Mouse (Mus musculus): ENCODE results near the gene Heatr6. TPM values are rescaled to one million over a fixed set of nuclear protein-coding genes. Genes with fewer than 3 reads are reported as not detected.

The Heatr6 gene
- polyA plus RNA-seq, 1 experiment from 2014 or later = 31.3 TPM

DNA sequence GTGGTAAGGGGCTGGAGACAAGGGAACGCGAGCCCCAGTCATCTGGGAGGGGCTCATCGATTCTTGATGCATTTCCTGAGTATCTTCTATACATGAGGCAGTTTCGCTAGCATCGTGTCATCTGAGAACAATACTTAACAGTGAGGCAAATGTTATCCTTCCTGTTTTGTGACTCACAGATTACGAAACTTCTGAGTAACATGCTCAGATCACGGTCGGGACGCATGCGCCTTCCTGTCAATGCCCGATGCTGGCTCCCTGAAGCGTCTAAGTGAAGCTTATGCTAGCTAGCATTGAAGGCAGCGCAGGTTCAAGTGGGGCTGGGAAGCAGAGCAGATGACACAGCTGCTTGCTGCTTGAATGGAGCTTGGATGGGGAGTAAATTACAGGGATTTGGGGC lies 35.8 kb downstream of the Heatr6 start:
- 75% methylated on average over 13 of the region's 13 CpGs for WGBS
- Histone ChIP-seq H3K4me1 (replicated peaks) (no peaks in the 10 kb centered on the region), H3K27ac (replicated peaks) (no peak overlapping the region), H3K36me3 (no peaks in the 10 kb centered on the region; the same call in 1 of the 2 replicates), H3K9me3 (no peaks in the 10 kb centered on the region), H3K4me3 (no peak overlapping the region), H3K9ac (no peak overlapping the region), H3K27me3 (no peaks in the 10 kb centered on the region), H3K4me2 (no peak overlapping the region)
- no peak for ATAC-seq (ENCODE audit: low FRiP score, low read depth)

DNA sequence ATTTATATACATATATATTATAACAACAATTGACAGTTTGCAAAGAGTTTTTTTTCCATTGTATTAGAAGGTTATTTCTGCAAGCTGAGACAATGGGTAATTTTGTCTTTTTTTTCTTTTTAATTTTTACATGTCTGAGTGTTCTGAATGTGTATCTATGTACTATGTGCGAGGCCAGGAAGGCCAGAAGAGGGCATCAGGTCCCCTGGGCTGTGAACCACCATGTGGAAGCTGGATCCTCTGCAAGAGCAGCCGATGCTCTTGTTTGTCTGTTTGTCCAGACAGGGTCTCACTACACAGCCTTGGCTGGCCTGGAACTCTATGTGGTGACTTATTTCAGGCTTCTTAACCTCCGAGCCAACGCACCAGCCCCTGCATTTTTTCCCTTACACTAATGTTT lies 37.6 kb downstream of the Heatr6 start:
- WGBS = 82% methylated on average over 4 of the region's 4 CpGs
- Histone ChIP-seq H3K9ac (no peak overlapping the region), H3K4me3 (no peak overlapping the region), H3K27ac (replicated peaks) (no peak overlapping the region), H3K36me3 (no peaks in the 10 kb centered on the region; the same call in 1 of the 2 replicates), H3K9me3 (no peaks in the 10 kb centered on the region), H3K4me2 (no peak overlapping the region), H3K4me1 (replicated peaks) (no peaks in the 10 kb centered on the region), H3K27me3 (no peaks in the 10 kb centered on the region)
- ATAC-seq (ENCODE audit: low FRiP score, low read depth) = no peak

GRCm38 (mm10) chr11:83792316-83792914 lies 38.9 kb downstream of the Heatr6 start:
- Histone ChIP-seq H3K27me3 (no peaks in the 10 kb centered on the region), H3K4me2 (no peak overlapping the region), H3K36me3 (no peaks in the 10 kb centered on the region), H3K4me3 (no peak overlapping the region), H3K4me1 (replicated peaks) (no peaks in the 10 kb centered on the region), H3K27ac (replicated peaks) (no peak overlapping the region), H3K9ac (no peak overlapping the region), H3K9me3 (no peaks in the 10 kb centered on the region)
- 83% methylated on average over 12 of the region's 12 CpGs for WGBS
- no peak for ATAC-seq (ENCODE audit: low FRiP score, low read depth)

- Histone ChIP-seq H3K27ac (replicated peaks) (no peak overlapping the region), H3K4me1 (replicated peaks) (no peaks in the 10 kb centered on the region), H3K9ac (no peak overlapping the region), H3K4me3 (no peak overlapping the region), H3K27me3 (no peaks in the 10 kb centered on the region), H3K9me3 (no peaks in the 10 kb centered on the region), H3K36me3 (no peaks in the 10 kb centered on the region), H3K4me2 (no peak overlapping the region)
- ATAC-seq (ENCODE audit: low FRiP score, low read depth) = no peak
- WGBS = 83% methylated on average over 14 of the region's 14 CpGs
Observed at GRCm38 (mm10) chr11:83793264-83793663, 39.8 kb downstream of the Heatr6 start.

- H3K27me3 ChIP-seq = no peaks in the 10 kb centered on the region
- WGBS = 71% methylated on average over 6 of the region's 6 CpGs
- H3K9ac ChIP-seq = no peak overlapping the region
- no peaks in the 10 kb centered on the region for H3K4me1 ChIP-seq (replicated peaks)
- H3K27ac ChIP-seq (replicated peaks) = no peak overlapping the region
- H3K9me3 ChIP-seq = no peaks in the 10 kb centered on the region
- no peak overlapping the region for H3K4me2 ChIP-seq
- no peak overlapping the region for H3K4me3 ChIP-seq
- H3K36me3 ChIP-seq = no peaks in the 10 kb centered on the region
- no peak for ATAC-seq (ENCODE audit: low FRiP score, low read depth)
Observed at GRCm38 (mm10) chr11:83796112-83796511, 42.6 kb downstream of the Heatr6 start.

DNA sequence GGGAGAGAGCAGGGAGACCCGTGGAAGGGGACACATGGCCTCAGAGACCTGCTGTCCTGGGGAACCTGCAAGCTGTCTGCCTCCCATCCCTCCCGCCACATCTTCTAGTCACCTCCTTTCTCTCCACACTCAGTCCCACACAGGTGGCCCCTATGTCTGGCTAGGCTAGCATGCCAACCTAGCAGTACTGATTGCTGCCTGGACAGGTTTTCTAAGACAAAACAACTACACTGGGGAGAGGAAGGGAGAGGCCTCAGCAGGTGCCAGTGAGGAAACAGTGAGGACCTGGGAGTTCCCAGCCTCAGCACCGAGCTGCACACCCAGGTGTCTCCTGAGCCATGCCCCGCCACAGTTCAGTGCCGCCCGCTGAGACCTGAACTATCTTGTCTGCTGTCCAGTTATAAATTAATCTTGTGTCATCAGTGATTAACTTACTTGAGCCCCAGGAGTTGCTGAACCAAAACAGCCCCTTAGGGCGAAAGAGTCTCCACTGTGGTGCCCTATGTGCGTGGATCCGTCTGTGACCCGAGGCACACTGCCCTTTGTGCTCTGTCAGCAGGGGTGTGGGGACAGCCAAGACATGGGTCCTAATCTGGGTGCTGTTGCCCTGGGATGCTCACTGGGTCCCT lies 43.6 kb downstream of the Heatr6 start:
- Histone ChIP-seq H3K27ac (replicated peaks) (no peak overlapping the region), H3K27me3 (no peaks in the 10 kb centered on the region), H3K9me3 (no peaks in the 10 kb centered on the region), H3K4me3 (no peak overlapping the region), H3K4me2 (no peak overlapping the region), H3K9ac (no peak overlapping the region), H3K4me1 (replicated peaks) (no peaks in the 10 kb centered on the region), H3K36me3 (no peaks in the 10 kb centered on the region)
- WGBS = 78% methylated on average over 10 of the region's 10 CpGs
- no peak for ATAC-seq (ENCODE audit: low FRiP score, low read depth)

DNA sequence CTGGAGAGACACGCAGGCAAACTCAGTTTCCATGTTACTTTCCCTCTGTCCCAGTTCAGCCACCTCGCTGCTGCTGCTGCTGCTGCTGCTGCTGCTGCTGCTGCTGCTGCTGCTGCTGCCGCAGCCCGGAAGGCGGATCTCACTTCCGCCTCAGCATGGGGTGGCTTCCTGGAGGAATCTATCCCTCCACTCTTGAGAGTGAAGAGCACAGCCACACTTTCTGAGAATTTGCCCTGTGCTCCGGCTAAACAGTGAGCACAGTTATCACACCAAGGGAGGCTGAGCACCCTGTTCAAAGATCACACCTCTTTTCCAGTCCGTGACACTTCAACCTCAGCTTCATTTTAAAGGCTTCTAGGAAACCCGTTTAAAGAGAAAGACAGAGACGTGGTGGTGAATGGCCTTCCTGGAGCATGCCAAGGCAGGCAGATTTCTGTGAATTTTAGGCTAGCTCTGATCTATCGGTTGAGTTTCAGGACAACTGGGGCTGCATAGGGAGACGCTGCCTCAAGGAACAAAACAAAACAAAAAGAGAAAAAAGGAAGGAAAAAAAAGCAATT lies 46.5 kb downstream of the Heatr6 start:
- Histone ChIP-seq H3K9ac (no peak overlapping the region), H3K4me2 (no peak overlapping the region), H3K36me3 (no peaks in the 10 kb centered on the region), H3K4me1 (replicated peaks) (no peaks in the 10 kb centered on the region), H3K9me3 (no peaks in the 10 kb centered on the region), H3K27me3 (no peaks in the 10 kb centered on the region), H3K27ac (replicated peaks) (no peak overlapping the region), H3K4me3 (no peak overlapping the region)
- ATAC-seq (ENCODE audit: low FRiP score, low read depth) = no peak
- WGBS = 73% methylated on average over 12 of the region's 12 CpGs

DNA sequence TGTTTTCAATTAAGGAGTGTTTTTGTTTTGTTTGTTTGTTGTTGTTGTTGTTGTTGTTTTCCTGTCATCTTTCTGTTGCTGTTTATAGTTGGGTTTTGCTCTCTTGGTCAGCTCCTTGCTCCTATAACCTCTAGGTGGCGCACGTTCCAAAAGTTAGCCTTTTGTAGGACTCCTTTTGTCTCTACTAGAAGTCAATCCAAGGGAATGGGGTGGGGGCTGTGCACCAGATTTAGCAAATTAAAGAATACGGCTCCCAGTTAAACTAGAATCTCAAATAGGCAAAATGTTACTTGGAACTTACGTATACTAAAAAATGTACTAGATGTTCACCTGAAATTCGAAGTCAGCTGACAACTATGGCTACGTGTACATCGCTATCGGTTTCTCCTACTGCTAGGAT lies 48.7 kb downstream of the Heatr6 start:
- H3K4me2 ChIP-seq = no peak overlapping the region
- H3K9me3 ChIP-seq = no peaks in the 10 kb centered on the region
- H3K4me1 ChIP-seq (replicated peaks) = no peaks in the 10 kb centered on the region
- H3K27me3 ChIP-seq = no peaks in the 10 kb centered on the region
- no peak overlapping the region for H3K9ac ChIP-seq
- H3K4me3 ChIP-seq = no peak overlapping the region
- ATAC-seq (ENCODE audit: low FRiP score, low read depth) = no peak
- no peak overlapping the region for H3K27ac ChIP-seq (replicated peaks)
- H3K36me3 ChIP-seq = no peaks in the 10 kb centered on the region
- 68% methylated on average over 8 of the region's 8 CpGs for WGBS

- Histone ChIP-seq H3K4me1 (replicated peaks) (no peaks in the 10 kb centered on the region), H3K36me3 (no peaks in the 10 kb centered on the region), H3K4me3 (no peak overlapping the region), H3K4me2 (no peak overlapping the region), H3K27me3 (no peaks in the 10 kb centered on the region), H3K9ac (no peak overlapping the region), H3K9me3 (no peaks in the 10 kb centered on the region), H3K27ac (replicated peaks) (no peak overlapping the region)
- no peak for ATAC-seq (ENCODE audit: low FRiP score, low read depth)
- 96% methylated on average over 4 of the region's 4 CpGs for WGBS
Observed at GRCm38 (mm10) chr11:83802581-83802980, 49.1 kb downstream of the Heatr6 start.

DNA sequence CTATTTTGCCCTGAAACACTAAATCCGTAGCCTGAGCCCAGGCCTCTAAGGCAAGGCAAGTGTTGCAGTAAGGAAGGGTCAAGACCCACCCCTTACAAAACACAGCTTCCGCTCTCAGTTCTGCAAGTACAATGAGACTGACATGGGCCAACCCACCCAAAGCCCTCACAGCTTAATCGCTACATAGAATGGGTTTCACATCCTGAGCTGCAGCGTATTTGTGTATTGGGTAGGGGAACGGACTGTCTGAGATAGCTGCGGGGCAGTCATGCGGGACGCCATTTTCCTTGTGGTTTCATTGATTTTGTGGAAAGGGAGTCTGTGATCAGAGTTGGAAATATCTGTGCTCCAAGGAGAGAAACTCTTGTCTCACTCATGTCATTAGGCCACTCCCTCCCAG lies 56.9 kb downstream of the Heatr6 start:
- H3K4me1 ChIP-seq (replicated peaks) = no peaks in the 10 kb centered on the region
- H3K4me3 ChIP-seq = no peak overlapping the region
- H3K27me3 ChIP-seq = no peaks in the 10 kb centered on the region
- H3K4me2 ChIP-seq = no peak overlapping the region
- H3K9ac ChIP-seq = no peak overlapping the region
- WGBS = 75% methylated on average over 8 of the region's 8 CpGs
- no peak overlapping the region for H3K27ac ChIP-seq (replicated peaks)
- no peaks in the 10 kb centered on the region for H3K36me3 ChIP-seq
- no peak for ATAC-seq (ENCODE audit: low FRiP score, low read depth)
- no peaks in the 10 kb centered on the region for H3K9me3 ChIP-seq

DNA sequence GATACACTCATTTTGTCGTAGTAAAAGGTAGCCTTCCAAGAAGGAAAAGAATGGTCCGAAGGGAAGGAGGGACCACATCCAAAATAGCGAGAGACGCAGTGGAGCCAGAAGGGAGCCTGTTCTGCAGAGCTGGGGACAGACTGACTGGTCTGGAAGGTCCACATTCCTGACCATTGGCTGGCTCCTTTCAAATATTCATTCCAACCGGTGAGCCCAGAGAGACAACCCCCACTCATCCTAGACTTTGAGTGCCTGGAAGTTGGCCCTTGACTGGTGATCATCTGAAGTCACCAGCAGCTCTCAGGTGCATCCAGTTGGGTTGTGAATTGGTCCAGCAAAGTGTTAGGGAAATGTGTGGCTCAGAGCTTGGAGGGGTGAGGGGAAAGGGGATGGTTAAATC lies 61.7 kb downstream of the Heatr6 start:
- Histone ChIP-seq H3K27me3 (no peaks in the 10 kb centered on the region), H3K9me3 (no peaks in the 10 kb centered on the region), H3K4me3 (no peak overlapping the region), H3K4me1 (replicated peaks) (0 out of 2 replicates have a peak, but pooled peaks cover 4% of the 10 kb centered on the region), H3K4me2 (no peak overlapping the region), H3K9ac (no peak overlapping the region), H3K27ac (replicated peaks) (no peak overlapping the region), H3K36me3 (no peaks in the 10 kb centered on the region)
- no peak for ATAC-seq (ENCODE audit: low FRiP score, low read depth)
- 79% methylated on average over 5 of the region's 5 CpGs for WGBS

GRCm38 (mm10) chr11:83815628-83816027 lies 62.1 kb downstream of the Heatr6 start:
- Histone ChIP-seq H3K36me3 (no peaks in the 10 kb centered on the region), H3K4me2 (no peak overlapping the region), H3K4me1 (replicated peaks) (0 out of 2 replicates have a peak, but pooled peaks cover 4% of the 10 kb centered on the region), H3K4me3 (no peak overlapping the region), H3K9ac (no peak overlapping the region), H3K9me3 (no peaks in the 10 kb centered on the region), H3K27ac (replicated peaks) (no peak overlapping the region), H3K27me3 (no peaks in the 10 kb centered on the region)
- ATAC-seq (ENCODE audit: low FRiP score, low read depth) = no peak
- 11% methylated on average over 9 of the region's 9 CpGs for WGBS

Measured in hindbrain, embryonic 15.5 days (tissue).